Mouse (Mus musculus) fat pad, adult 2 months (tissue): Measurements from ENCODE around the gene Vmn2r12.
"Not testable (repeated sequence)": the region's sequence is repeated elsewhere in the genome, so short reads cannot be mapped to it uniquely, and the experiment has no call there.

Experiments
- DNase-seq: peaks from one replicate; pipeline ENCODE4 v3.0.0-alpha.2; 2011; ENCODE audit warnings: low read depth, low spot score; ENCODE audit errors: extremely low read depth

The Vmn2r12 gene

GRCm38 (mm10) chr5:109097850-109098249 is at the start of gene Vmn2r12:
Gene Vmn2r12, minus strand, starts transcription at chr5:109097950.
- DNase-seq, result not testable (repeated sequence)

DNA sequence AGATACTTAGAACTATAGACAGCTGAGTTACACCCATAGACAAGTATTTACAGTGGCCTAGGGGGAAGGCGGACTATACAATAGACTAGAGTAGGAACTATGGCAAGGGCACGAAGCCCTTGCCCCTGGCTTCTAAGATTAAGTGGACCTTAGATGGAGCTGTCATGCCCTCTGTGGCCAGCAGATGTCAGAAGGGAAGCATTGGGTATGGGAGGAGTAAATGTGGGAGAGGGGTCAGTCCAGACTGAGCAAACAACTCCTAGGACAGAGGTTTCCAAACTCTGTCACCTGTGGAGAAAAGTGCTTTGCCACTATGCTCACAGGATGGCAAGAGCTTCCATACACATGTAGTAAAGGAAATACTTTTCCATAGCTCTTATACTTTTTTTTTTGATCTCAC is 41.8 kb upstream of the Vmn2r12 start:
- DNase-seq, result no peak

DNA sequence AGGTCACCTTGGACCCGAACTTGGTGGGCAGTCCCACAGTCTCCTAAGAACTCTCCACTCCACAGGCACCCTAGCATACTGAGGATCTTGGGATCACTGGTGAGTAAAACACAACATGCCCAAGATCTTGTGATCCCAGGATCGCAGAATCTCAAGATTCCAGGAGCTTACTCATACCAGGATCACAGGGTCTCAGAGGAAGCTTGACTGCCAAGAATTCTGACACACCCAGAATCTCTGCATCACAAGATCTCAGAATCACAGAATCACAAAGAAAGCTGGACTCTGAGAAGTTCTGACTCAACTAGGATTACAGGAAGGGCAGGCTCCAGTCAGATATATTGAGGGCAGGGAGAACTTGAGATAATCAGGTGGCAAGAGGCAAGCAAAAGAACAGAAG is 39.0 kb upstream of the Vmn2r12 start:
- DNase-seq, result no peak

DNA sequence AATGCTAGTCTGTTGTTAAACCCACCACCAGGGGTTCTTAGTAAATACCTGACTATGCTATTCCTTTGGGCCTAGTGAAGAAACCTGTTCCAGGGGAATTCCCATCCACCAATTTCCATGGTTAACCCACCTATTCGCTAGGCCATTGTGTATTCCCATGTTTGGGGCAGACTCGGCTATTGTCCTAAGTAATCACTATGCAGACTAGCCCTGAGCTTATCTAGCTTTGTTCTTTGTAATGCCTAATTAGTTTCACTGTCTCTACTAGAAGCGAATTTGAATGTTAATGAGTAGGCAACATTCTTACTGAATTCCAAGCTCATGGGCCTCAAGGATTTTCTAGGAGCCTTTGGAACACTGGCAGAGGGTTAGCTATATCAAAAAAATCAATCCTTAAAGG is 1.3 kb downstream of the Vmn2r12 start:
- DNase-seq, result not testable (repeated sequence)

- not testable (repeated sequence) for DNase-seq
Observed at GRCm38 (mm10) chr5:109072016-109072415, 25.7 kb downstream of the Vmn2r12 start.

DNA sequence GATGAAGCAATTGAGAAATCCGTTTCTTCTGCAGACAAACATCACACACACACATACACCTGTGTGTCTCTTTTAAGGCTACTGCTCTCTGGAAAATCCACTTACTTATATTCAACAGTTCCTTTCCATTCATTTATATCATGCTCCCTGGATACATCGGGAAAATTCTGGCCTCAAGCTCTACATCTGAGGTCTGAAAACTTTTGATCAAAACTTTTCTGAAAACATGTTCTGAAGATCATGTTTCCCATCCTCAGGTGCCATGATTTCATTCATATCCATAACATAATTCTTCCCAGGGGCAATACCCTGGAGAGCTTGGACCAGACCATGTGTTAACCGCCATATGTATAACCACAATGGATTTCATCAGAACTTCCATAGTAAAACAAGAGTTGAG is 38.3 kb downstream of the Vmn2r12 start, which contains the start of gene Vmn2r11:
Gene Vmn2r11, minus strand, starts transcription at position 101 of the 400 bp plus-strand sequence.
- not testable (repeated sequence) for DNase-seq

DNA sequence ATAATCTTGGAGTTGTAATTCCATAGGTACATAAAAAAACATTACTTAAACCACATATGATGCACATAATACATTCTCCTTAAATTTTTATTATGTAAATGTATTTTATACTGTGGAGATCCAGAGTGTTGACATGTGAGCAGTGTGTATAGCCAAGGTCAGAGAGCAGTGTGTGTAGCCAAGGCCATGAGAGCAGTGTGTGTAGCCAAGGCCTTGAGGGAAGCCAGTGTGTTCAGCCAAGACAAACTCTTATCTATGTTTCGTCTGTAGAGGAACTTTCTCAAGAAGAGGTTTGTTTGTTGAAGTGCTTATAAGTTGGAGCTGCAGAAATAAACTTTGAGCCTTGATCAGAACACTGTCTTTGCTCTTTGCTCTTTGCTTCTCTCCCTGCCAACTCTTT is 42.5 kb downstream of the Vmn2r12 start:
- peak; percentile 25 for DNase-seq
